Mouse (Mus musculus) left cerebral cortex, postnatal 4 days (tissue): ENCODE results near the gene Sytl3. TPM values are rescaled to one million over a fixed set of nuclear protein-coding genes. Genes with fewer than 3 reads are reported as not detected.

Experiments used
- DNase-seq: peaks from one replicate; pipeline ENCODE4 v3.0.0-alpha.2; 2022
- intact Hi-C: fragments of 180-260 bp; cut with DNase I; formaldehyde crosslinking; loops from one replicate; pipeline ENCODE4 v1.15.1; 2025
- total RNA-seq, 2 experiments: library from RNA; stranded (reverse); gene quantifications; 2 replicates each; pipeline ENCODE4 v1.2.3; 2021

Gene Sytl3
- total RNA-seq, 2 experiments from 2014 or later: 0.68 to 1.2 TPM

GRCm38 (mm10) chr17:6747478-6747877 is 88.6 kb downstream of the Sytl3 start:
- intact Hi-C loops: no loop called here

GRCm38 (mm10) chr17:6748779-6749464 is 90.0 kb downstream of the Sytl3 start:
- intact Hi-C loops: no loop called here
- no peak for DNase-seq

More at GRCm38 (mm10) chr17:6747478-6747877, 88.6 kb downstream of the Sytl3 start:
- peak; percentile 37 for DNase-seq

GRCm38 (mm10) chr17:6751221-6751859 is 92.4 kb downstream of the Sytl3 start:
- intact Hi-C loops: no loop called here
- no peak for DNase-seq

GRCm38 (mm10) chr17:6752375-6752774 is 93.5 kb downstream of the Sytl3 start:
- intact Hi-C loops: no loop called here
- no peak for DNase-seq

- DNase-seq: no peak
- intact Hi-C loops: no loop called here
Measured at GRCm38 (mm10) chr17:6755176-6755575, 96.3 kb downstream of the Sytl3 start.

- intact Hi-C loops: no loop called here
- DNase-seq: no peak
Measured at GRCm38 (mm10) chr17:6755873-6756272, 97.0 kb downstream of the Sytl3 start.

- intact Hi-C loops: no loop called here
- no peak for DNase-seq
Measured at GRCm38 (mm10) chr17:6757902-6758301, 99.0 kb downstream of the Sytl3 start.

GRCm38 (mm10) chr17:6758845-6759244 is 100.0 kb downstream of the Sytl3 start:
- intact Hi-C loops: no loop called here
- DNase-seq: no peak

- peak; percentile 42 for DNase-seq
- intact Hi-C loops: no loop called here
Measured at GRCm38 (mm10) chr17:6759717-6760292, 100.9 kb downstream of the Sytl3 start.

GRCm38 (mm10) chr17:6763513-6764226 is 104.8 kb downstream of the Sytl3 start:
- intact Hi-C loops: no loop called here
- no peak for DNase-seq

GRCm38 (mm10) chr17:6764227-6764593 is 105.3 kb downstream of the Sytl3 start:
- no peak for DNase-seq
- intact Hi-C loops: no loop called here

GRCm38 (mm10) chr17:6764730-6765129 is 105.8 kb downstream of the Sytl3 start:
- DNase-seq: no peak
- intact Hi-C loops: no loop called here

GRCm38 (mm10) chr17:6765886-6766285 is 107.0 kb downstream of the Sytl3 start:
- intact Hi-C loops: no loop called here
- no peak for DNase-seq

- intact Hi-C loops: no loop called here
- no peak for DNase-seq
Measured at GRCm38 (mm10) chr17:6766823-6767222, 107.9 kb downstream of the Sytl3 start.

GRCm38 (mm10) chr17:6767771-6768170 is 108.9 kb downstream of the Sytl3 start:
- intact Hi-C loops: no loop called here
- no peak for DNase-seq

- intact Hi-C loops: no loop called here
- no peak for DNase-seq
Measured at GRCm38 (mm10) chr17:6768301-6768788, 109.5 kb downstream of the Sytl3 start.

GRCm38 (mm10) chr17:6769602-6770001 is 110.7 kb downstream of the Sytl3 start:
- intact Hi-C loops: no loop called here
- DNase-seq: peak; percentile 34

GRCm38 (mm10) chr17:6771661-6772489 is 113.0 kb downstream of the Sytl3 start:
- intact Hi-C loops: no loop called here
- DNase-seq: no peak

- no peak for DNase-seq
- intact Hi-C loops: no loop called here
Measured at GRCm38 (mm10) chr17:6772490-6772773, 113.5 kb downstream of the Sytl3 start.

- no peak for DNase-seq
- intact Hi-C loops: no loop called here
Measured at GRCm38 (mm10) chr17:6773249-6773966, 114.5 kb downstream of the Sytl3 start.
